Mouse (Mus musculus) testis, postnatal 10 days (tissue): Measurements from ENCODE around the gene Prr15.
A peak's percentile ranks its signal among the peaks of the same experiment; 100 is the strongest.

Experiments used
- DNase-seq: peaks from one replicate; pipeline ENCODE4 v3.0.0; 2021; ENCODE audit warnings: low spot score

Gene Prr15

GRCm38 (mm10) chr6:54325246-54325885 lies at the start of gene Prr15:
TSS of gene Prr15 (plus strand) at chr6:54325835.
- no peak for DNase-seq

DNA sequence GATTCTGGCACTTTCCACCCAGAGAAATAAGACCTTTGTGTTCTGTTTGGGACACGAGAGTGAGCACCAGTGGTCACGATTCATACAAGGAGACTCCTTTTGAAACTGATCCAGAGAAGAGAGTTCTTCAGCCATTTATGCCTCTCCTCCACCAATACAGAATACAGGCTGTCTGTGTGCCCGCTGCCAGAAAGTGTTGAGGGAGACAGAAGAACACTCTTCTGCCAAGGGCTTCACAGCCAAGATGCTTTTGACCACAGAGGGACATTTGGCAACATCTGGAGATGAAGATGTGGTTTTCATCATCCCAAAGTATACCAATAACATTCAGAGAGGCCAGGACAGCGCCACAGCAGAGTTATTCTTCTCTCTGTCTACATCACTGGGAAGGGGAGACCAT lies 48.4 kb upstream of the Prr15 start:
- no peak for DNase-seq

DNA sequence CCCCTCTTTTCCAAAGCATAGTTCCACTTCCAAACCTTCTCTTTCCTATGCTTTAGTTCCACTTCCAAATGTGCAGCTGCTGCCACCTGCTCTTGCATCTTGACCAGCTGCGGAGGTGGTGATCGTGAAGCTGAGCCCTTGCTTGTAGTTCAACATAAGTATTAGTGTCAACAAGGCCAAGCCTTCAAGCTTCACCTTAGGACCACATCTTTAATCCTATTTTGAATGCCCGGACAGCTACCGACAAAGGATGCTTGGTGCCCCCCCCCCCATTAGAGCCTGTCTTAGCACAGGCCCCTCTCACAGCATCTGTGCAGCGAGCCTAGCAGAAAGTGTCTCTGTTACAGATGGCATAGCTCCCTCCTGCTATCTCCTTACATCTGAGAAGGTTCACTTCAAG lies 47.8 kb upstream of the Prr15 start:
- DNase-seq: no peak

- DNase-seq: no peak
Observed at GRCm38 (mm10) chr6:54278613-54279012, 47.0 kb upstream of the Prr15 start.

DNA sequence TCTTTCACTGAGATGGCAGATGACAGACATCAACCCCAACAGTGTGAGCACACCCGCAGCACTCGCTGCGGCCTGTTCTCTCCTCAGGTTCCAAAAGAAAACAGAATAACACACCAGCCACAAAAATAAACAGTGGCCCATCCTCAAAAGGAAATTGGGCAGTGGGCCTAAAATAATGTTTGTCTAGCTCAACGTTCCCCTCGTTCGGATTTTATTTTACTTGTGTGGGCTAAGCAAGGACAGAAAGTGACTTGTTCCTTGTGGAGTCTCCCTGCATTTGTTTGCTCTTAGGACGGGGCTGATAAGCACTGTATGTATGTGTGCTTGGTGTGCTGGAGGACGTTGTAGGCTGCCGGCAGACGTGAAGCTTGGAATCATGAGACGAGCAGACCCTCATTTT lies 46.2 kb upstream of the Prr15 start:
- no peak for DNase-seq

- no peak for DNase-seq
Observed at GRCm38 (mm10) chr6:54280248-54280647, 45.4 kb upstream of the Prr15 start.

DNA sequence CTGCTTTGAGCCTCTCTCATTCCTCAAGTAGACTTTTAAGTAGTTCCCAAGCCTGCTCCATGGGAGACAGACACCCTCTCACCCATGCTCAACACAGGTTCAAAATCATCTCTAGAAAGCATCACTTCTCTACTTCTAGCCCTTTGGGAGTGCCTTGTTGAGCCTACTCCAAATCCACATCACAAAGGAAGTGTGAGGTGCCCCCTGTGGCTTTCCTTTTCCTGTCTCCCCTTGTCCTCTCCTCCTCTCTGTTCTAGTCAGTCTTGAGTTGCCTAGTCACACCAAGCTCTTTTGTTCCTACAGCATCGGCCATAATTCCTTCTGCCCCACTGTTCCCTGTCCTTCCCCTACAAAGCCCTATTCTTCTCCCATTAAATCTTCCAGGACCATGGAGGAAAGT lies 42.3 kb upstream of the Prr15 start:
- DNase-seq: no peak

DNA sequence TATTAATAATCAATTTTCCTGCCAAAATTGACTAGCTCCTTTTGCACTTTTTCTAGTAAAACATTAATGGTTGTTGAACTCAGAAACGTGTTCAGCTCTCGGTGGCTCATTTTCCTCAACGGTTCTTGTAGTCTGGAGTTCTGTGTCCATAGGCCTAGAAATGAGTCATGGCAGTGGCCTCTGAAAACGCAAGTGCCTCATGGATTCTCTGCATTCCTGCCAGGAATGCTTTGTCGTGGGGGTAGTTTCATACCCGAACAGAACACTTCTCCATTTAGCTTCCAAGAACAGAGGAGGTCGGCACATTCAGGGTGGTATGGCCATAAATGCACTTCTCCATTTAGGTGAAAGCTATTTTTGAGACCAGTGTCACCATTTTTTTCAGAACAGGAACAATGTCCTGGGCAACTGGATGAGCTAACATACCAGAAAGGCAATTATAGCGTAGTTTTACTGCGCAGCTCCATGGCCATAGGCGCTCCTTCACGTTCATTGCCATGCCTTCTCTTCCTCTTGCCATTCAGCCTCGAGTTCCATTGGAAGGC lies 41.4 kb upstream of the Prr15 start:
- DNase-seq: no peak

GRCm38 (mm10) chr6:54286813-54287212 lies 38.8 kb upstream of the Prr15 start:
- no peak for DNase-seq

- DNase-seq: no peak
Observed at GRCm38 (mm10) chr6:54289774-54290500, 35.7 kb upstream of the Prr15 start.

GRCm38 (mm10) chr6:54297231-54297630 lies 28.4 kb upstream of the Prr15 start:
- DNase-seq: no peak

DNA sequence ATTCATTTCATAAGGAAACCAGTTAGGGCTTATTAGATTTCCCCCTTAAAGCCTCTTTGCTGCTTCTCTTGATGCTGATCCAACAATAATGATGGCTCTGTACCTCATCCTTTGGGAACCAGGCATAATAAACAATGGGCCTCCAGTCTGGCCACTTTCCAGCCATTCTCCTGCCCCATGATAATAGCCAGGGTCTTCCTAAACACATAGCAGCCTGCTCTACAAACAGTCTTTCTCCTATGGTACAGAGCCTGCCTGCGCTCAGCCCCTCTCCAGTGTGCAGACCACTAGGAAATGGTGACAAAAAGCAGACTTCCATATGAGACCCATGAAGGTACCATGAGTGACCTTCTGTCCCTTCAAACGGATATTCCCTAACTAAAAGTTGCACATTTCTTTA lies 26.2 kb upstream of the Prr15 start:
- no peak for DNase-seq

DNA sequence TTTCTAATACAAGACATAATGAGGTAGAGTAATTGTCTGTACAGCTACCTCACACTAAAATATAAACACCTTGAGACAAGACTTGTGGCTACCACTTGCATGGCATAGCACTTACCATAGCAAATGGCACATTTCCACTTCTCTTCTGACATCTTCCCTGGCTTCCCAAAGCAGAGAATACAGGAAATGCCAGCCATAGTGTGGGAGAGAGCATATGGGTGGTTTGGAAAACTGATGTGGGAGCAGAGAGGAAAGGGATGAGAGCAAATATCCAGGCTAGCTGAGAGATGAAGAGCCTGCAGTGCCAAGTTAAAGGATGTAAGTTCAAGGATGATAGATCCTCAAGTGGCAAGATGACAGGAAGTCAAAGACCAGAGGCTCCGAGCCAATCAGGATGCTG lies 19.9 kb upstream of the Prr15 start:
- DNase-seq: no peak

- no peak for DNase-seq
Observed at GRCm38 (mm10) chr6:54313071-54313470, 12.6 kb upstream of the Prr15 start.

- no peak for DNase-seq
Observed at GRCm38 (mm10) chr6:54318618-54319017, 7.0 kb upstream of the Prr15 start.

DNA sequence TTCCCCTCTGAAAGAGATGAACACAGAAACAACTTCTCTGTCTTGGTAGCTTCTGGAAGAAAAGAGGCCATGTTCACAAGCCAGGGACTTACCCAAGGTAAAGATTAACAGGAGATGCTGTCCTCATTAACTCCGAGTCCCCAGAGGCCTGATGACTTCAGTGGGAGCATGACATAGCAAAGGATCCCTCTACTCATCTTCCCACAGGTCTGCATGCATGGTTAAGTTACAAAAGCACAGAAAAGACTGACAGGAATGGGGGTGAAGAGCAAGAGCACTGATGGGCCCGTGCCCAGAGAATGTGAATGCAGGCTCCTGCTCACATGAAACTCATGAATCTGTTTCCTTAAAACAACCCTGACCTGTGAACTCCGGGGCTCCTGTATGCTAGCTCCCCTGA lies 6.4 kb upstream of the Prr15 start:
- no peak for DNase-seq

GRCm38 (mm10) chr6:54320236-54320635 lies 5.4 kb upstream of the Prr15 start:
- no peak for DNase-seq

DNA sequence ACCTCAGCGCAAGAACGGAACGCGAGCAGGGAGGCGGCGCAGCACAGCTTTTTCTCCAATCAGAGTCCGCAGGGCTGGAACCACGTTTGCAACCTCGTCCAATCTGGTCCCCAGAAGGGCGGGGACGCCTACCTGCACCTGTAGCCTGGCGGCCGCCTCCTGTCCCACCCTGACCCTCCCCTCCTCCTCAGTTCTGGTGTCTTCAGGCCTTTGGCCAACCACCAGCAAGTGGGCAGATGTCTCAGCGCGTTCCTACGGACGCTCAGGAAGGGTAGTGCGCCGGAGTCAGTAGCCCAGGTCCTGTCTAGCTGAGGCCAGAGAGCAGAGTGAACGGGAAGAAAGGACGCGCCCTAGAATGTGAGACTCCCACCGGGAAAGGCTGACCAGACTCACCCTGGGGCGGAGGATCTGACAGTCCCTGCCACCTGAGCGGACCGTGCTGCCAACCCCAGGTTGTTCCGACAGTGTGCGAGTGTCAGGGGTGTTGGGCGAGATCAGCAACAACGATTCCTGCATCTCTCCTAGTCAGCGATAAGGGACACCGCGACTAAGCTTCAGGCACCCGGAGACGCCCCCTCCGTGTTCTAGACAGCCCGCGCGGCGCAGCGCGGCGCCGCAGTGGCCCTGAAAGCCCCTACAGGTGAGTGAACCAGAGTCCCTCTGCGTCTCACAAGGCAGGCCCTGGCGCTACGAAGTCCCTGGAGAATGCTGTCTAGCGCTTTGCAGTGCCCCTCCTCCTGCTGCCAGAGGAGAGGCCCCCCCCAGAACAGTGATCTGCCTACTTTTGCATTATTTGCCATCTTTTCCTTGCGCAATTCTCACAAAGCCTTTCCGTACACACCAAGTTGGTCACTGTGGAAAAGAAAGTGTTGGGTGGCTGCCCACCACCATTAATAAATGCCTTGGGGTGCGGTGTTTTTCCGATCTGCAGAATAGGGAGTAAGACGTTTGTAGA lies 1.3 kb downstream of the Prr15 start:
- DNase-seq: peak; percentile 71

DNA sequence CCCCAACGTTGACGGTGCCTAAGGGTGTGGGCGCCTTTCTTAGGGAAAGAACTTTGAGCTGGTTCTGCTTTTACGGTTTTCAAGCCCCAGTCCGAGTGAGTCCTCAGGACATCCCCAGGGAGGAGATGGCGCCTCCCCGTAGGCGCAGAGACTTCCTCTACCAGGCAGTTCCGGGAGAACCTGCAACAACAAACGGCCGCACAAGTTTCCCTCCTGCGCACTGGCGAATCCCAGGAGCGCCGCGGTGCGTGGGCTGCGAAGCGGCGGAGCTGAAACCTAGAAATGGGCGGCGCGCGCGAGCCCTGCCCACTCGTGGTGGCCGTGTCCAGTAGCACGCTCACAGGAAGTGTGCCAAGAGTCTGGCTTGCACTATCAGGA lies 2.0 kb downstream of the Prr15 start:
- DNase-seq: peak; percentile 87

DNA sequence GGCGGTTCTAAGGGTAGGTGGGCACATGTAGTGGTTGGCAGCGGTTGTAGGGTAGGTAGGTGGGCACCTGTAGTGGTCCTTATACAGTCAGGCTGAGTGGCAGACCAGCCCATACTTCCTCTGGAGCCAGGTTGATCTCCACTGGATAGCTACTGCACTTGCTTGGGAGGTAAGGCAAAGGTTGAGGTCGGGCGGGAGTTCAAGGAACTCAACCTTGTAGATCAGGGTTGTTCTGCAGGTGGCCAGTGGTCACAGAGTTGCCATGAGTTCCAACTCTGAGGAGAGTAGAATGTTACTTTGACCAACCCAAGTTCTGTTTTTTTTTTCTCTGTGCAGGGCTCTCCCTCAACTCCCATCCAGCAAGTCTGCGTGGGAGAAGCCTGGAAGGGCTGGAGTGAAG lies 3.1 kb downstream of the Prr15 start:
- no peak for DNase-seq

DNA sequence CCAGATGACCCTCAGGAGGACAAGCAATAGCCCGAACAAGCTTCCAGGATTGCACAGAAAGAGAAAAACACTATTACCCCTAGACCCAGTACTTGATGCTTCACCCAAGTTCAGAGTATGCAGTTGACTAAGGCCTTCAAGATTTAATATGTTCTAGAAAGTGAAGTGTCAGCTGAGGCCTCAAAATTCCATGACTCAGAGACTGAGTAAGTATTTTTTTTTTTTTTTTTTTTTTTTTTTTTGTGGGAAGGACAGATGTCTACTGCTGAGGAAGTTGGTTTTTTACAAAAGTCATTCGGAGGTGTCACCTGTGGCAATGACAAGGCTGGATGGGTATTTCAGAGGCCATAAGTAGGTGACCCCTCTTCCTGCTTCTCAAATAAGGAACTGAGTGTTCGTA lies 4.0 kb downstream of the Prr15 start:
- DNase-seq: no peak

GRCm38 (mm10) chr6:54330166-54330565 lies 4.5 kb downstream of the Prr15 start:
- DNase-seq: no peak

DNA sequence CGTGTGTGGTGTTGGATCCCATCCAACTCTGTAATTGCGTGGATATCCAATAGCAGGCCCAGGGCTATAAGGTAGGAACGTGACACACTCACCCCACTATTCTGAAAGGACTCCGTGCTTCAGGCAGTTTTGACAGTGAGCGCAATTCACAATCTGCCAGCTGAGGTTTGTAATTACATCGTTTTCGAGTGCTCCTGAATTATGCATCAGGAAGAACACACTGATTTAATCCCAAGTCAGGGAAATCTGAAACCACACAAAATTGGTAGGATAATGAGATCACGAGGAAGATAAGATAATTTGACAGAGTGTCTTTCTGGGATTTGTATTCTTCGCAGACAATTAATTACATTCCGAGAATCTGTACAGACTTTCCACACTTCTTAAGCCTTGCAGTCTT lies 6.1 kb downstream of the Prr15 start:
- DNase-seq: no peak
